Mouse (Mus musculus) stomach, postnatal 0 days (tissue): ENCODE results near the gene Ablim2.

ENCODE experiments used
- CTCF ChIP-seq: IDR thresholded peaks from 2 replicates; pipeline ENCODE4 v1.5.1; 2016; ENCODE audit warnings: antibody characterized with exemption, low read depth, mild to moderate bottlenecking, moderate library complexity
- EP300 ChIP-seq: optimal IDR thresholded peaks from 2 replicates; pipeline ENCODE3; 2016; ENCODE audit warnings: antibody characterized with exemption

GRCm38 (mm10) chr5:35758081-35759053 is 687 bp downstream of the Ablim2 start:
- TF ChIP-seq CTCF: no peak
- no peak for TF ChIP-seq EP300
